Mouse (Mus musculus): ENCODE results near the gene Vwa5b1.

DNA sequence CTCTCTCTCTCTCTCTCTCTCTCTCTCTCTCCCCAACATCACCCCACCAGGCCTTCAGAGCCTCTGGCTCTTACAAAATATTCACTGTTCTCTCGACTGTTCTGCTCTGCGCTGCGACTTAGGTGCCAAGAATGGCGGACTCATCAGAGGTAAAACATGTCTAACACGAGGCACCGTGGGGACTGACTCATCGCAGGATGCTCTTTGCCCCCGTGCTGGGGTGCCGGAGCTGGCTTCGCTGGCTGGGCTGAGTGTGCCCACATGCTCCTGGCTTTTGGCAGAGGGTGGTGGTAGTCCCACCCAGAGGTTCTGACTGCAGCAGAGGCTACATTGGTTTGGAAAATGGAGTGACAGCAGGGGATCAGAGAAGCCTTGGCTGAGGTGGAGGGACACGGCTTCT, 89.4 kb downstream of the Vwa5b1 start:
- TF ChIP-seq GABPA (IDR thresholded peaks at IDR 0.05; ENCODE audit: low read depth, low read length) (no peak), CTCF (IDR thresholded peaks at IDR 0.05 in 2 of 3, conservative IDR thresholded peaks at IDR 0.05 in 1 of 3; ENCODE audit: control insufficient read depth in 1 of 3, insufficient read depth in 1 of 3, low read depth in 2 of 3, low read length in 3 of 3, poor library complexity in 1 of 3, severe bottlenecking in 1 of 3) (no peak), GATA1 (IDR thresholded peaks at IDR 0.05; ENCODE audit: low read depth, low read length) (no peak), USF1 (IDR thresholded peaks at IDR 0.05; ENCODE audit: low read depth, low read length) (no peak), BHLHE40 (IDR thresholded peaks at IDR 0.05; ENCODE audit: borderline replicate concordance, low read depth, low read length) (no peak), NELFE (IDR thresholded peaks at IDR 0.05; ENCODE audit: low read depth, low read length) (no peak), HCFC1 (IDR thresholded peaks at IDR 0.05; ENCODE audit: low read depth, low read length) (no peak), E2F4 (IDR thresholded peaks at IDR 0.05; ENCODE audit: borderline replicate concordance, low read depth, low read length) (no peak), TCF12 (IDR thresholded peaks at IDR 0.05; ENCODE audit: low read depth, low read length) (no peak)

Data from MEL (cell line).